Mouse (Mus musculus): ENCODE measurements around the gene Pxdn. TPM values are rescaled to one million over a fixed set of nuclear protein-coding genes. Genes with fewer than 3 reads are reported as not detected.

Pxdn gene
- total and polyA plus RNA-seq, 3 experiments = 0.04 to 0.21 (median 0.14) TPM

- no peak overlapping the region for H3K4me3 ChIP-seq (replicated peaks in 1 of 3; ENCODE audit: low read depth in 2 of 3, low read length in 2 of 3, poor library complexity in 1 of 3)
- dilution Hi-C loops (cut with MboI; ENCODE audit: extremely low pct_ligation_motif_present, extremely low pct_unique_long_range_greater_than_20kb, low sequenced_read_pairs) = no loop called here
- TF ChIP-seq SMC3 (IDR thresholded peaks at IDR 0.05; ENCODE audit: low read depth, low read length) (no peak), HCFC1 (IDR thresholded peaks at IDR 0.05; ENCODE audit: low read depth, low read length) (no peak), KAT2A (IDR thresholded peaks at IDR 0.05; ENCODE audit: insufficient replicate concordance, low read length) (no peak), TCF12 (IDR thresholded peaks at IDR 0.05; ENCODE audit: low read depth, low read length) (no peak), JUND (conservative IDR thresholded peaks at IDR 0.05; ENCODE audit: low read depth, low read length) (no peak)
- no peaks in the 10 kb centered on the region for H3K27me3 ChIP-seq (replicated peaks)
- H3K4me1 ChIP-seq (ENCODE audit: control insufficient read depth in 1 of 2, insufficient read depth in 2 of 2) = peaks cover 0 to 12% of the 10 kb centered on the region in 2 experiments; a peak in 2 of 4 replicates
- H3K4me2 ChIP-seq (ENCODE audit: insufficient read depth, low read depth, poor library complexity, severe bottlenecking) = no peak overlapping the region
- in situ Hi-C loops (cut with MboI; ENCODE audit: low pct_ligation_motif_present, low pct_unique_long_range_greater_than_20kb, low sequenced_read_pairs) = no loop called here
- no peak overlapping the region for H3K27ac ChIP-seq (ENCODE audit: insufficient read depth, low read depth)
- H3K9me3 ChIP-seq (replicated peaks; ENCODE audit: low read length) = no peaks in the 10 kb centered on the region
- H3K36me3 ChIP-seq (replicated peaks in 1 of 2; ENCODE audit: control insufficient read depth in 1 of 2, insufficient read depth in 1 of 2, low read length in 1 of 2) = no peaks in the 10 kb centered on the region
- H3K79me2 ChIP-seq (replicated peaks; ENCODE audit: control insufficient read depth, extremely low read depth, insufficient read depth, poor library complexity, severe bottlenecking) = no peaks in the 10 kb centered on the region
- H3K9ac ChIP-seq (ENCODE audit: insufficient read depth, low read depth) = no peak overlapping the region
- DNase-seq (ENCODE audit: extremely low read depth) = no peak
These were observed 34.5 kb downstream of the Pxdn start for GRCm38 (mm10) chr12:29971795-29972464.

DNA sequence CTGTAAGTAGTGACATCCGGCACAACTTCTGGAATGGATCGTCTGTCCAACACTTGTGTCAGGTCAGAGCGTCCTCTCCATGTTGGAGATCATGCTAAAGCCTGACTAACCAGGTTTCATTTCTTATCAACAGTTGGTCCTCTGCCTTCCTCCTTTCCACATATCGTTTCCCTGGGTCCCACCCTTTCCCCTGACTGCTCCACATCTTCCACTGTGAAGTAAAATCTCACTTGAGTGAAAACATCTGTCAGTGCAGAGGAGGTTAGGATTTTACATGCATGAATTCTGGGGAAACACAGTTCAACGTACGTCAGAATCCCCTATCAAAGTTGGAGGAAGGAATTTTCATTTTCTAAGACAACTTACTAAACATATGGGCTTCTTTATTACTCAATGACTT, 35.1 kb downstream of the Pxdn start:
- H3K9me3 ChIP-seq (replicated peaks; ENCODE audit: low read length) = no peaks in the 10 kb centered on the region
- H3K4me3 ChIP-seq (replicated peaks in 1 of 3; ENCODE audit: low read depth in 2 of 3, low read length in 2 of 3, poor library complexity in 1 of 3) = no peak overlapping the region
- no peak overlapping the region for H3K4me2 ChIP-seq (ENCODE audit: insufficient read depth, low read depth, poor library complexity, severe bottlenecking)
- no peaks in the 10 kb centered on the region for H3K36me3 ChIP-seq (replicated peaks in 1 of 2; ENCODE audit: control insufficient read depth in 1 of 2, insufficient read depth in 1 of 2, low read length in 1 of 2)
- TF ChIP-seq RAD21 (IDR thresholded peaks at IDR 0.05; ENCODE audit: low read depth, low read length) (no peak), IRF4 (IDR thresholded peaks at IDR 0.05; ENCODE audit: low read depth, low read length) (no peak), CTCF (conservative IDR thresholded peaks at IDR 0.05 in 1 of 2, IDR thresholded peaks at IDR 0.05 in 1 of 2; ENCODE audit: low read depth in 2 of 2, low read length in 2 of 2) (no peak), USF1 (IDR thresholded peaks at IDR 0.05; ENCODE audit: low read depth, low read length) (no peak)
- peaks cover 0 to 12% of the 10 kb centered on the region in 2 experiments; a peak in 2 of 4 replicates for H3K4me1 ChIP-seq (ENCODE audit: control insufficient read depth in 1 of 2, insufficient read depth in 2 of 2)
- H3K27ac ChIP-seq (ENCODE audit: insufficient read depth, low read depth) = no peak overlapping the region
- dilution Hi-C loops (cut with MboI; ENCODE audit: extremely low pct_ligation_motif_present, extremely low pct_unique_long_range_greater_than_20kb, low sequenced_read_pairs) = no loop called here
- H3K79me2 ChIP-seq (replicated peaks; ENCODE audit: control insufficient read depth, extremely low read depth, insufficient read depth, poor library complexity, severe bottlenecking) = no peaks in the 10 kb centered on the region
- no peak for DNase-seq (ENCODE audit: extremely low read depth)
- no peak overlapping the region for H3K9ac ChIP-seq (ENCODE audit: insufficient read depth, low read depth)
- in situ Hi-C loops (cut with MboI; ENCODE audit: low pct_ligation_motif_present, low pct_unique_long_range_greater_than_20kb, low sequenced_read_pairs) = no loop called here
- H3K27me3 ChIP-seq (replicated peaks) = no peaks in the 10 kb centered on the region

GRCm38 (mm10) chr12:29980076-29980475, 42.7 kb downstream of the Pxdn start:
- dilution Hi-C loops (cut with MboI; ENCODE audit: extremely low pct_ligation_motif_present, extremely low pct_unique_long_range_greater_than_20kb, low sequenced_read_pairs) = no loop called here
- Histone ChIP-seq H3K9ac (ENCODE audit: insufficient read depth, low read depth) (no peak overlapping the region), H3K4me3 (replicated peaks in 1 of 3; ENCODE audit: low read depth in 2 of 3, low read length in 2 of 3, poor library complexity in 1 of 3) (no peak overlapping the region), H3K27me3 (replicated peaks) (no peaks in the 10 kb centered on the region), H3K27ac (ENCODE audit: insufficient read depth, low read depth) (no peak overlapping the region), H3K9me3 (replicated peaks; ENCODE audit: low read length) (peaks cover 5% of the 10 kb centered on the region), H3K36me3 (replicated peaks in 1 of 2; ENCODE audit: control insufficient read depth in 1 of 2, insufficient read depth in 1 of 2, low read length in 1 of 2) (no peaks in the 10 kb centered on the region), H3K4me2 (ENCODE audit: insufficient read depth, low read depth, poor library complexity, severe bottlenecking) (no peak overlapping the region), H3K4me1 (ENCODE audit: control insufficient read depth in 1 of 2, insufficient read depth in 2 of 2) (peaks cover 0 to under 1% of the 10 kb centered on the region in 2 experiments; a peak in 1 of 4 replicates), H3K79me2 (replicated peaks; ENCODE audit: control insufficient read depth, extremely low read depth, insufficient read depth, poor library complexity, severe bottlenecking) (no peaks in the 10 kb centered on the region)
- in situ Hi-C loops (cut with MboI; ENCODE audit: low pct_ligation_motif_present, low pct_unique_long_range_greater_than_20kb, low sequenced_read_pairs) = no loop called here
- no peak for TF ChIP-seq SIN3A (IDR thresholded peaks at IDR 0.05; ENCODE audit: low read length)
- TF ChIP-seq JUND (conservative IDR thresholded peaks at IDR 0.05; ENCODE audit: low read depth, low read length) = no peak
- no peak for TF ChIP-seq NELFE (IDR thresholded peaks at IDR 0.05; ENCODE audit: low read depth, low read length)
- TF ChIP-seq TCF12 (IDR thresholded peaks at IDR 0.05; ENCODE audit: low read depth, low read length) = no peak
- TF ChIP-seq POLR2A (IDR thresholded peaks at IDR 0.05; ENCODE audit: low read depth, low read length) = no peak
- no peak for DNase-seq (ENCODE audit: extremely low read depth)

Data from CH12.LX (cell line).